Mouse (Mus musculus): ENCODE measurements at regions not wholly inside any gene's neighbourhood (a gene's known extent, or its start where the extent isn't known, plus 50 kb on each side); places are given as distances from the start of the nearest gene placed in this dataset.

DNA sequence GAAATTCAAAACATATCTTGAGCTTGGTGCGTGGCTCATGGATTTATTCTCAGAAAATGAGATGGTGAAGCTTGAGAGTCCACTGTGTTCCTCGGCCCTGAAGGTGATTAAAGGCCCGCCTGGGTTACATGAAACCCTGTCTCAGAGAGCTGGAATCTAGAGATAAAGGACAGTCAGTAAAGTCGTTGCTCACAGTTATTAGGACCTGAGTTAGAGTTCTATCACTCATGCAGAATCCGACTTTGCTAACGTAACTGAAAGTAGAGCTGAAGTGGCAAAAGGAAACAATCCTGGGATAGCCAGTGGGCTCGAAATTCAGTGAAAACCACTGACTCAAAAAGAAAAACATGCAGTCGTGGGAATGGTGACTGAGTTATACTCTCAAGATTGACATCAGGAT lies 198.9 kb upstream of the Sema3a start:
- no peak for DNase-seq

DNA sequence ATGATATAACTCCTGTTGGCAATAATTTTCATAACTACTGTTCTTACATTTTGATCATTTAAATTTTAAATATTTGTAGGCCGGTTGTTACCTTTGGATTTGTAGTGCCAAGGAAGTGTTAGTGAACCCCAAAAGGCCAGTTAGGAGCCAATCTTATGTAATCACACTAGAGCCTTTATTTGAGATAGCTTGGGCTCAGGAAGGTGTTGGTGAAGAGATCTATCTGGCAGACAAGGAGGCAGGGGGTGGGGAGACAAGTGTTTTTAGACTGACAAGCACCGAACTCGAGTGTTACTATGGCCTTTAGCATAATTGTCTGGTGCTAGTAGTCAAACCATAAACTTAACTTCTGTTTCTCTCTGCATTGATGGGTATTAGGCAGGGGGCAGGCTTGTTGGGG lies 198.0 kb upstream of the Sema3a start:
- DNase-seq = no peak

DNA sequence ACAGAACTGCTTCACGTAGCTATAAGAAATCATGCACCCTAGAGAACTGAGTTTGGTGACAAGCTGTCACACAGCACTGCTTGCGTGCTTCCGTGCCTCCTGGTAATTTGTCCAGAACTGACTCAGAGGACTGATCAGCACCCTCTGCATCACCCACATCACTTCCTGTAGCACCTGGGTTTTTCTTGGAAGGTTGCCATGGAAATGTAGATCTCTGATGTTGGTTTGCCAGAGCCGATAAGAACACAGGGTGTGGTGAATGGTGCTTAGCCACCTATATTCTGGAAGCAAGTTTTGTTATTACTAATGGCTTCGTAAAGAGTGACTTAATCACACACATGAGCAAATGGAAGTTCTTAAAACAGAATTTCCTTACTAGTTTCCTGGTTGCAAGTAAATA lies 188.2 kb upstream of the Sema3a start:
- no peak for DNase-seq

DNA sequence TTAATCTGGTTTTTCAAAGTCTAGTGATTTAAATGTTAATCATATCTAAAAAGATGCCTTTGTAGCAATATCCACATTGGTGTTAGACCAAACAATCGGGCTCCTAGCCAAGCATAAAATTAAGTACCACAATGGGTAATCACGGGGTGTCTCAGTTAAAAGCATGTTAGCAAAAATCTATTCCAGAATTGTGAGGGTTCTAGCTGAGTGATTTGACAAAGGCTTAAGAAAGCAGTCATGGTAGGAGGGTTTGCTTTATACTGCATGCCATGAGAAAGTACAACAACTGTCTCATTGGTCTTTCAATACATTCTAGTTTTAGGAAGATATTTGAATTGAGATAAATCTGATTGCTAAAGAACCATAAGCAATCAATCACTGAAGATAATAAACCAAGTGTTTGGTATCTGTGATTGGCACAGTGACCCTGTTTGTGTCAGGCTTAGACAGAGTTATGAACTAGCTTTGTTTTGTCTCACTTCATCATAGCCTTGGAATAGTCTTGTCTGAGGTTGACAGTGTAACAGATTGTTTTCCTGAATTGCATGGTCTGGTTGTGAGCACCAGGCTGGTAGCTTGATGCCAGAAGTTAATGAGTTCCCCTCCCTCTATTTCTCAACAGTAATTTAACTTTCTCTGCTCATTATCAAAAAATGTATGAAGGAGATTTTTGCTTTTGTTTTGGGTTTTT lies 186.9 kb upstream of the Sema3a start:
- DNase-seq = no peak

DNA sequence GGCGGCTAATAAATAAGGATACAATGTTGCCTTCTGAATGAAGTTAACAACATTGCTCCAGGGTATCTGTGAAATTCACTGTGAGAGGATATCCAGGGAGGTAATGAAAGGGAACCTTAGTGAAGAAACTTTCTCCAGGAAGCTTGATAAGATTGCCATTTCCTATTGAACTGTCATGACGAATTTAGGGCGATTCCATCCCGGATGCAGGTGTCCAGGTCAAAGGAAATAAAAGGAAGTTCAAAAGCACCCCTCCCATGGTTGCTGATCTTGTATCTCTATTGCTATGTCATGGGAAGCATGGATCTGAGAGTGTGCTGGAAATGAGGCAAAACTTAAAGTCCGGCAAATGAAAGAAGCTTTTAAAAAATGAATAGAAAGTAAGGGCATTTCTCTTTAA lies 180.7 kb upstream of the Sema3a start:
- DNase-seq = no peak

DNA sequence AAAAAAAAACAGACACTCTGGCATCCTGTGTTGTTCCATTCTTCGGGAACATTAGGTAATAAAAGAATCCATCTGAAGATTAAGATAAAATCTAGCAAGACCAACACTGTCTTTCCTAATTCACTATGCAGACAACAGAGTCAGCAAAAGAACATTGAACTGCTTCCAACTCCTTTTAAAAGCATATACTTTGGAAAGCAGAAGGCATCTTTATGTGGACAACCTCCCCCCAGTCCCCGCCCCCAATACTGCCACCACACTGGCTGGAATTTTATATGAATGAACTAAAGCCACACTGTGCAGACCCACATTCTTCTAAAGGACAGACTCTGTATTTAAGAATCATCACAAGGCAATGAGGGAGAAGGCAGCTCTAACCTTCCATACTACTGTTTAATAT lies 176.7 kb upstream of the Sema3a start:
- DNase-seq = no peak

DNA sequence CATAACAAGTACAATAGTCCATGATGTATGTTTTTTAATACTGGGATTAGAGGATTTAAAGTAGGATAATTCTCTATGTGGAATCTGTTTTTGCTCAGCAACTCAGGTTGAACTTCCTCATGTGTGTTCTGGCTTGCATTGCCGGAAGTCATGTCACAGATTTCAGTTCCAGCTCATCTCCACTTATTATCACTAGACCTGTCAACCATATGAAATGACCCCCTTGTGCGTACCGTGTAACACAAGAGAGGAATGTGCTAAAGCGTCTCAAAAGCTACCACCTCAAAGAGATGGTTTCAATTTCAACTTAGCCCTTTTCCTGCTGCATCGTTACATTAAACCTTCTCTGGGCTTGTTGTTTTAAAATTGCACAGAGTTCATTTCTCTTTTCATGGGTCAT lies 154.2 kb upstream of the Sema3a start:
- DNase-seq = no peak

DNA sequence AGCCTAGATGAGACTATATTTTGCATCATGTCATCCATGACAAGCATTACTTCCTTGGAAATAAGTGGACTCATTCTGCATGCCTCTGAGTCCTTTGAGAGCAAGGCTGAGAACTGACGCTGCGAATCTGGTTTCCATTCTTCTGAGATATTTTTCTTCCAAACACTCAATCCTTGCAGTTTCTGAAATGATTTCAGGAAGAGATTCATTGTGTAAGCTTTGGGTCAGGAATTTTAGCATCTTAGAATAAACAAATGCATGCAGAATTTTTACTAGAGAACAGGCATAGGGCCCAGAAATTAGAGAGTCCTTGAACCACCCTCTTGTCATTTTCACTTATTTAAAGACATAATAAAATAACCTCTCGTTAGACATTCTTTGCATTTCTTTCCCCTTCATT lies 151.5 kb upstream of the Sema3a start:
- DNase-seq = no peak

DNA sequence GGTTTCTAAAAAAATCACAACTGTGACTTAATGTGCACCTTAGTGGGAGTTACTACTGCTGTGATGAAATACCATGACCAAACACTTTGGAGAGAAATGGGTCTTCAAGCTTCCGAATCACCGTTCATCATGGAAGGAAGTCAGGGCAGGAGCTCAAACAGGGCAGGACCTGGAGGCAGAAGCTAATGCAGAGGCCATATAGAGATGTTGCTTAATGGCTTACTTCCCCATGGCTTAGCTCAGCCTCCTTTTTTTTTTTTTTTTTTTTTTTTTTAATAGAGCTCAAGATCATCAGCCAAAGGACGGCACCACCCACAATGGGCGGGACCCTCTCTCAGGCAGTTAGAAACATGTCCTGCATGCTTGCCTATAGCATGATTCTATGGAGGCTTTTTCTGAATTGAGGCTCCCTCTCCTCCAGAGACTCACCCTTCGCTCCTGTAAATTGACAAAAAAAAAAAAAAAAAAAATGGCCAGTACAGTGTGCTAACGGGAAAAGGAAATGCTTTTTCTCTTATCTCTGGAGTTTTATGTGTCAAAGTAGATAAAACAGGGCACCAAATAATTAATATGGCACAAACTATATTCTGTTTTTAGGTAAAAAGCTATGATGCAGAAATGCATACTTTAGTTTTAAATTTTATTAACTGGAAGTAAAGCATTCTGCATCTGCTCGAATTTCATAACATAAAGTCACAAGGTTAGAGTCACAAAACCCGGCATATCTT lies 149.0 kb upstream of the Sema3a start:
- no peak for DNase-seq

DNA sequence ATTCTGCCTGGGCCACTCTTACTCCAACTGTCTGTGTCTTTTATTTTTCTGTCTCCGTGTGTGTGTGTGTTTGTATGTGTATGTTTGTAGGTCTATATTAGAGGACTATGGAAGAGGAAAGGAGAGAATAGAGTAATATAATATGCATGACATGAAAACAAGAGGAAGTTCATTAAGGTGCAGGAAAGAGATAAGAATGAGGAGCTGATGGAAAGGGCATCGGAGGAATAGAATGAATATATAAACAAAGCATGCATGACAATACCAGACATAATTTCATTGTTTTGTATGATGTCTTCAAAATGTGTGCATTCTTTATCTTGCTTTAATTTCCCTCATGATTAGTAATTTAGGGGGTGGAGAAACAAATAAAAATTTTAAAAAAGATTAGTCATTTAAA lies 147.3 kb upstream of the Sema3a start:
- no peak for DNase-seq

DNA sequence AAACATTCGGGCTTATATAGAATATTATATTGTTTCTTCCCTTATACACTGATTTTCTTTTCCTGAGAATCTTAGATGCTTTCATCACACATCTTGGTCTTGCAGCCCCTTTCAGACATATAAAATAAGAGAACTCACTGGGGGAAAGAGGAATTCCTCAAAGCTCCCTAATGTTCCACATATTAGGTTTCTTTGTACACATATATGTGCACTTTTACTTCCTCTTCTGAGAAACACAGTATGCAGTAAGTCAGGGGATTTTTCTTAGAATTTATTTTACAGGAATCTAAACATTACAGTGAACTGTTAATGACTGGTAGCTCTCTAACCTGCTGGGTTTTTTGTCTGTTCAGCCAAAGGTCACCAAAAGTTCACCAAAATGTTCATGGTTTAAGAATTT lies 131.4 kb upstream of the Sema3a start:
- DNase-seq = no peak

DNA sequence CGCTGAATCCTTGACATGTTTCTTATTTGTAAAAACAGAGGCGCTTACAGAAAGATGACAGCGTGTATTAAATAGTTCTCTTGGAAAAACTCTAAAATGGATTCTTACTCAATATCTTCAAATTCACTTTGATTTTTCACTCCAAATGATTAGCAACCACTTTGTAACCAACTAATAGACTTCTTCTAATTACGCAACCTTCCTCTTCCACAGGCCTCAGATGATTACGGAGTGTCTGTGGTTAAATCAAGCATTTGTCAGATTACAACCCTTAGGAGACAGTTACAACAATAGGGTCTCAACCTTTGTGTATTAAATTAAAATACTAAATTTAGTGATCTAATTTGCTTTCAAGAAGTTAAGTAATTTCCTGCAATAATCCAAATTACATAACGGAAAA lies 127.8 kb upstream of the Sema3a start:
- no peak for DNase-seq

DNA sequence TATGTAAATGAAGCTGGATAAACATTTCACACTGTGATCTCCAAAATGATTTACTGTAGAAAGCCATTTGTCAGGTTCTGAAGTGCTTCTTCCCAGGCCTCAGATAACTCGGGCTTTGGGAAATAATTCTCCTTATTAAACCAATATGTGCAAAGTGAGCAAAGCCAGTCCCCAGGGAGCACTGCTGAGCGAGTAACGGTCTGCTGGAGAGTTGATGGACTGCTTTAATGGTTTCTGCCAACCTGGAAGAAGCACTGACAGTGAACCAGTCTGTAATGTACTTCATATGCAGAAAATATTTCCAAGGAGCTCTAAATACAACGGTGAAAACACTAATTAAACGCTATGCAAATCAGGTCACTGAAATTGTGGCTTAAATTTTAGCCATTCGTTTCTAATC lies 118.1 kb upstream of the Sema3a start:
- DNase-seq = peak in 1 of 2 experiments; percentile 6

DNA sequence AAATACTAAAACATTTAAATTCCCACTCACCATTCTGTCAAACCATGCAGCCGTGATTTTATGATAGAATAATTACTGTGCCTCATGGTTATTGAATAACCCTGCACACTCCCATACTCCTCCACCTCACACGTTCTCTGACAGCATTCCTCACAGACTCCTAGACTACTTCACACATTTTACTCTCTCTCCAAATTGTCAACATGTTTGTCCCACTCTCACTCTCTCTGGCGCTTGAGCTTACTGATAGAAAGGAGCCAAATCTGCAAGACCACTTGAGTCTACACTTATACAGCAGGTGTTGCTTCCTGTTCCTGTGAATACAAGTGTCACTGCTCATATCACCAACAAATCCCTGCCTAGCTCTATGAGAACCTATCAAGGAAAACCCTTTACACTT lies 102.9 kb upstream of the Sema3a start:
- DNase-seq = no peak

DNA sequence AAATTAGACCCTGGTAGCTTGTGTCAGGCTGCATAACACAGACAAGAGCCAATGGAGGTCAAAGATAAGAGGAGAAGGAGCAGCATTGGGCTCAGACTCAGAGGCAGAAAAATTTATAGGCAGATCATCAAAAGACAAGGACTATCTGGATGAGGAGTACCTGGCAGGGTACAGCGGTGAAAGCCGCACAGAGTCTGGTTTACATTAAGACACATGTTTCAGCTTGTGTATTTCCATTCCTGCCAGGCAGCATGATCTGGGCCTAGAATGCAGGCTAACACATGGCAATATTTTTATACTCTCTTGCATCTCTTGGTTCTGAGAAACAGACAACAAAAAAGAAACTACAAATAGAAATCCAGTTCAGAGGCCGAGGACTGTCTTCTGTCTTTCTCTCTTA lies 91.9 kb upstream of the Sema3a start:
- DNase-seq = no peak

DNA sequence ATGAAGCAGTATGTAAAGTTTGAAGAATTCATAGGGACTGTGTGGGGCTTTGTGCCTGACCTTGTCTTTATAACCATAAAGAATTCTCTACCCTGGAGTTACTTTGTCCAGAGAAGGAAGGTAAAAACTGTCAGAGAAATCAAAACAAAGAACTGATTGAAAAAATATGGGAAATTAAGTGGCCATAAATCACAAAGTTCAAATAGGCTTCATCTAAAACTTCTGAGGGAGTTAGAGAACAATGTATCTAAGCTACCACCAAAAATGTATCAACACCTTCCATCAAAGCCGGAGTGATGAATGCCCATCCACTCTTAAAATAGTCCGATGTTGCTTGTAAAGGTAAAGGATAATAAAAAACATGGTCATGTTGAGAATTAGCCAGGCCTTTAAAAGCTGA lies 89.1 kb upstream of the Sema3a start:
- DNase-seq = no peak

DNA sequence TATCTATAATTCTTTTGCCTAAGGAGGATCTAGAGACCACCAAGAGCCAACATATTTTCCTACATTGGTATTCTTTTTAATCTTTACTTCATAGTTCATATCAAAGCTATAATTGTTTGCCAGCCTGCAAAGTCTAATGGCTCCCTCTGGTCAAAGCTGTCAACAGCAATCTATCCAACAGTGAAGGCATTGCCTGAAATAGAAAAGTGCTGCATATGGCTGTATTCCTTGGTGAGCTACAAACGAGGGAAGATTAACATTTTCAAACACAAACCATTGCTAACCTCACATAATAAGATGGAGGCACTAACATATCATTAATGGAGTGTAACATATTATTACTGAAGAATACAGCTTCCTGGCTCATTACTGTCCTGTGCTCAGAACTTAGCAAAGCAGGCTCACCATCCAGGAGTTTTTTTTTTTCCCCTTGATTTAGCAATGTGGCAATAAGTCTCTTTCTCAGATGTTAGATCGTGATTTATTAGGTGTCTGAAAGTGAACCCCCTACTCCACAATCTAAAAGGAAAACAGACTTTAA lies 66.3 kb upstream of the Sema3a start:
- peak in 1 of 2 experiments; percentile 10 for DNase-seq

DNA sequence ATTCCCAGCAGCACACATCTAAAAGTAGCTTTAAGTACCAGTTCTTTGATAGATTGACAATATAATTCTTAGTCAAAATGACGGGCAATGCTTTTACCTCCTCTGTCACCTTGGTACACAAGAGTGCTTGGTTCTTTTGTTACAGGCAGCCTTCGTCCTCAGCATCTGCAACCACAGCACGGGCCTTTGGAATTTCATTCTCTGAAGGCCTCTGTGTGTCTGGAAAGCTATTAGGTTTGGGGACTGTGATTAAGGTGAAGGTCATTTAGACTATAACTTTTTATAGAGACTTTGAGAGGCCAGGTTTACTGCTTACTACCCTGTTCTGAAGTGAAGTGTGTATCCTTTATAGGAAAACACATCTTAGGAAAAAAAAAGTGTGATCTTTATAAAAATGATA lies 58.3 kb upstream of the Sema3a start:
- DNase-seq = no peak
